Mouse (Mus musculus) neural tube, embryonic 14.5 days (tissue): Measurements from ENCODE around the gene Dpm2. TPM values are rescaled to one million over a fixed set of nuclear protein-coding genes. Genes with fewer than 3 reads are reported as not detected.

Experiments used
- ATAC-seq: fragments of 200-750 bp; cut with Nextera tagmentation; 2 replicates; pipeline ENCODE4 v1.8.0; 2017; ENCODE audit warnings: low read depth, mild to moderate bottlenecking, moderate TSS enrichment, moderate library complexity
- H3K27ac ChIP-seq: fragments of 300-500 bp; sonication (generic); 2 replicates; pipeline ENCODE4 v1.5.1; 2014; ENCODE audit warnings: low read depth, mild to moderate bottlenecking, control low read depth, low read length, moderate library complexity, mixed read lengths
- H3K27me3 ChIP-seq: fragments of 300-500 bp; sonication (generic); 2 replicates; pipeline ENCODE4 v1.6.1; 2014; ENCODE audit warnings: low read length; ENCODE audit not compliant: control insufficient read depth, insufficient read depth
- H3K36me3 ChIP-seq: fragments of 300-500 bp; sonication (generic); 2 replicates; pipeline ENCODE4 v1.6.1; 2014; ENCODE audit warnings: low read length, mixed read lengths; ENCODE audit not compliant: control insufficient read depth, insufficient read depth
- H3K4me1 ChIP-seq: fragments of 300-500 bp; sonication (generic); 2 replicates; pipeline ENCODE4 v1.6.1; 2014; ENCODE audit warnings: low read length; ENCODE audit not compliant: control insufficient read depth, insufficient read depth
- H3K4me2 ChIP-seq: fragments of 300-500 bp; sonication (generic); 2 replicates; pipeline ENCODE4 v1.6.1; 2014; ENCODE audit warnings: mild to moderate bottlenecking, low read depth, low read length, control low read depth
- H3K4me3 ChIP-seq: fragments of 300-500 bp; sonication (generic); 2 replicates; pipeline ENCODE4 v1.5.1; 2014; ENCODE audit warnings: low read depth, low read length, control low read depth, mixed read lengths
- H3K9ac ChIP-seq: fragments of 300-500 bp; sonication (generic); replicated peaks from 2 replicates; pipeline ENCODE4 v1.6.1; 2014; ENCODE audit warnings: low read depth, mild to moderate bottlenecking, control low read depth, low read length, mixed read lengths
- H3K9me3 ChIP-seq: fragments of 300-500 bp; sonication (generic); 2 replicates; pipeline ENCODE4 v1.6.1; 2016; ENCODE audit warnings: low read length; ENCODE audit not compliant: control insufficient read depth
- WGBS: fragments of 180-500 bp; shearing (Covaris S2); extraction: QIAGEN DNeasy Blood & Tissue Kit; methylation state at CpG from one replicate; pipeline ENCODE4 v1.1.7; 2014; 5-methylcytosine and 5-hydroxymethylcytosine counted together
- polyA plus RNA-seq: library from polyadenylated mRNA; unstranded; fragments of >200 nt; fragmentation: Nextera tagmentation; extraction: Ambion mirVana; gene quantifications from 2 replicates; pipeline ENCODE4 v1.2.1, GENCODE M21; 2014

Dpm2 gene
- polyA plus RNA-seq, 1 experiment from 2014 or later, result 157 TPM

DNA sequence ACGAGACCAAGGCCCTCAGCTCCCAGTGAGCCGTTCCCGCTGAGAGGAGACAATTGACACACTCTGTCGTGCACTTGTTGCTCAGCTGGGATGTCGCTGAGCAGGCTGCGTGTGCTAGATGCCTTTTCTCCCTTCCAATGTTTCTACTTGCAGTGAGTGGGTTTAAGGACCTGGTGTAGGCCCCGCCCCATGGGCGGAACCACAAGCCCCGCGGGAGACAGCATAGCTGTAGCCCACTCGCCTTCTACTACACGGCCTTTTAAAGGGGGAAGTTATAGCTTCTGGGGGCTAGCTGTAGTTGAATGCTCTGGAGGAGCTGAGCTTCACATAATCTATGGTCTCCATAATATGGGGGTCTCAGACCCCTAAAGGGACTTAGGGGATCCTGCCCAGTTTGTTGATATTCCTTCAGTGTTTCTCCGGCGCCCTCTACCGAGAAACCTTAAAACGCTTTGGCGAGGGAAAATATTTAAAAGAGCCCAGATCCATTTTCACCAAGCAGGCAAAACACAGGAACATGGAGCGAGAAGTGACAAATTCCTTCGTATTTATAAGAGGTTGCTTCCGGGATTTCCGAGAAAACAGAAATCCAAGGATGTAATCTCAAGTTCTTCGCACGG, 40.1 kb downstream of the Dpm2 start:
- Histone ChIP-seq H3K27me3 (no peaks in the 10 kb centered on the region), H3K36me3 (no peaks in the 10 kb centered on the region), H3K9me3 (no peaks in the 10 kb centered on the region), H3K4me1 (peaks cover 10% of the 10 kb centered on the region), H3K4me2 (peak overlapping the region; percentile 29; the same call in 1 of the 2 replicates), H3K27ac (no peak overlapping the region), H3K4me3 (0 out of 2 replicates have a peak overlapping the region, but pooled peaks have one; percentile 6), H3K9ac (no peak overlapping the region)
- no peak for ATAC-seq
- WGBS, result 18% methylated on average over 23 of the region's 23 CpGs

DNA sequence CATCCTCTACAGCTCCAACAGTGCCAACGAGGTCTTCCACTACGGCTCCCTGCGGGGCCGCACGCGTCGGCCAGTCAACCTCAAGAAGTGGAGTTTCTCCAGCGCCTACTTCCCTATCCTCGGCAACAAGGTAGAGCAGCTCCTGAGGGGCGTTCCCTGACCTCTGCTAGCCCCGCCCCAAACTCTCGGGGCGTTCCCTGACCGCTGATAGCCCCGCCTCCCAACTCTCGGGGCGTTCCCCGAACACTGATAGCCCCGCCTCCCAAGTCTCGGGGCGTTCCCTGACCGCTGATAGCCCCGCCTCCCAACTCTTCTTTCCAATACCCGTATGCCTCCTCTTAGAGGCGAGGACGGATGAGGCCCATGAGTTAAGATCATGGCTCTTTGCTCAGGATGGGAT, 41.6 kb downstream of the Dpm2 start:
- Histone ChIP-seq H3K4me2 (no peak overlapping the region), H3K36me3 (no peaks in the 10 kb centered on the region), H3K9ac (no peak overlapping the region), H3K4me1 (peaks cover 10% of the 10 kb centered on the region), H3K27ac (no peak overlapping the region), H3K9me3 (no peaks in the 10 kb centered on the region), H3K4me3 (no peak overlapping the region), H3K27me3 (no peaks in the 10 kb centered on the region)
- no peak for ATAC-seq
- WGBS, result 59% methylated on average over 26 of the region's 26 CpGs

DNA sequence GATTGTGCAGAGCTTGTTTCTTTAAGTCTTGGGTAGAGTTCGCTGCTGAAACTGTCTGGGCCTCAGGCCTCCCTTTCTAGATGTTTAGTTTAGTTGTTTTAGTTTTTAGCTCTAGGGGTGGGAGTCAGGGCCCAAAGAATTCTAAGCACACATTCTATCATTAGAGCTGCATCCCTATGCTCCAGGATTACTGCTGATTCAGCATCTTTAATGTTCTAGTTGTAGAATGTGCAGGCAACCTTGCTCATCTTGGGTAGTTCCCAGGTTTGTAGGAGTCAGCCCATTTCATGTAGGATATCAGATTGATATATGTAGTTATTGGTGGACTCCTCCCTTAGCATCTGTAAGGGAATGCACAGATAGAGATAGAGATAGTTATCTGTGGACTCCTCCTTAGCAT, 46.5 kb downstream of the Dpm2 start:
- no peak overlapping the region for H3K27ac ChIP-seq
- no peak for ATAC-seq
- no peak overlapping the region for H3K9ac ChIP-seq
- H3K9me3 ChIP-seq, result no peaks in the 10 kb centered on the region
- H3K27me3 ChIP-seq, result no peaks in the 10 kb centered on the region
- no peak overlapping the region for H3K4me3 ChIP-seq
- no peak overlapping the region for H3K4me2 ChIP-seq
- H3K36me3 ChIP-seq, result no peaks in the 10 kb centered on the region
- H3K4me1 ChIP-seq, result peaks cover 13% of the 10 kb centered on the region
- WGBS, result 94% methylated on average over 1 of the region's 1 CpGs

DNA sequence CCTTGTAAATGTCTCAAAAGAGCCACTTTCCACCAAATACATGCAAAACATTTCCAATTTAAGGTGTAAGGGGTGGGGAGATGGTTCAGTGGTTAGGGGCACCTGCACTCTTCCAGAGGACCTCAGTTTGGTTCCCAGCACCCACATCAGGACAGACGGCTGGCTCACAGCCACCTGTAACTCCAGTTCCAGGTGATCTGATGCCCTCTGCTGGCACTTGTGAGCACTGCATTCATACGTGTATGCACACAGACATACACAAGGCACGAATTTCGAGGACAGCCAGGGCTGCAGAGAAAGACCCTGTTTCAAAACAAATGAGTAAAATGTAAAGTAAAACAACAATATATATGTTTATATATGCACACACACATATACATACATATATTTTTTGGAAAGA, 46.9 kb downstream of the Dpm2 start:
- H3K9me3 ChIP-seq, result no peaks in the 10 kb centered on the region
- no peak overlapping the region for H3K9ac ChIP-seq
- no peak overlapping the region for H3K4me2 ChIP-seq
- WGBS, result 95% methylated on average over 4 of the region's 4 CpGs
- H3K27ac ChIP-seq, result no peak overlapping the region
- no peaks in the 10 kb centered on the region for H3K27me3 ChIP-seq
- peaks cover 13% of the 10 kb centered on the region for H3K4me1 ChIP-seq
- H3K4me3 ChIP-seq, result no peak overlapping the region
- H3K36me3 ChIP-seq, result no peaks in the 10 kb centered on the region
- no peak for ATAC-seq

DNA sequence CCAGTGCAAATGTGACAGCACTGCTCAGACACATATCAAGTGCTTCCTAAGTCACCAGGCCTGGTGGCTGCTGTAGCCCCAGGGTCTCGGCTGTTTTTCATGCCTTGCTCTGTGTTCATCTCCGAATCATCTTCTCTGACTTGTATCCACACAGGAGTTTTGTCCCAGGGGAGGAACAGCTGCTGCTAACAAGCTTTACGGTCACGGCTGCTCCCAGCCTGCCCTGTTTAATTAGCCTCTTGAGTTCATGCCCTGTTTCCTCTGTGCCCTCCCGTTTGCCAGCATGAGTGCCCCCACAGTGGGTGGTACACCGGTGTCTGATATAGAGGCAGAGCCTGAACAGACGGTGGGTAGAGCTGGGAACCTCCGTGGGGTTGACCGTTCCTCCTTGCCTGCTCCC, 47.4 kb downstream of the Dpm2 start:
- ATAC-seq, result no peak

DNA sequence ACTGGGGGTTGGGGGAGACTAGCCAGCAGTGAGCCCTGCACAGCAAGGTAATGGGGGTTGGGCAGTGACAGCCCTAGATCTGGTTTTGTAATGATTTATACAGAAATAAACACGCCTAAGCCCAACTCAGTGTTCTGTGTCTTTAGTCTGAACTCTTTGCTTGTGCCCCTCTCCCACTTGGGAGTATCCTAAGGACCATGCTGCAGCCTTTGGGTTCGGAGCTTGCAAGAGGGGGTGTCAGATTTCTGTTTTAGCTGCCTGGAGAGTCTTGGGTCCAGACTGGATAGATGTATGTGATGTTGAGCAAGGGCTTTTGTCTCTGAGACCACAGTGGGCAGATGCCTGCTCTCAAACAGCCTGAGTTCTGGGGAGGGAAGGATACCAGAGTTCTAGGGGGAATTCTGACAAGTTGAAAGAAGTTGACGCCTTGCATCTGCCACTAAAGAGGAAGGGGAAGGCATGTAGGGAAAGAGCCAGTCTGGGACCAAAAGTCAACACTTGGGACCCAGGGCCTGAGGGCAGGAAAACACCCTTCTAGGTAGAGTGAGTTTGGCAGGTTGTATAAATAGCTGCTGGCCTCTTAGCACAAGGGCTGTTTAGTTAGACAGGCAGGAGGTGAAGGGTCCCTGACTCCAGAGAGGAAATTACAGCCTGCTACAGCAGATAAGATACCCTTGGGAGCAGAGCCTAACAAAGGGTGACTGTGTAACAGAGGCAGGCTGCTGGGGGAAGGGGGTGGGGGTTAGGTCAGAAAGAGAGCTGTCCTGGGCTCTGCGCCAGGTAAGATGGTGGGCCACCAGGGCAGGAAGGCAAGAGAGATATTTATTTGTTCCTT, 50.2 kb downstream of the Dpm2 start:
- Histone ChIP-seq H3K36me3 (no peaks in the 10 kb centered on the region), H3K4me3 (no peak overlapping the region), H3K27me3 (no peaks in the 10 kb centered on the region), H3K27ac (peak overlapping the region; percentile 44), H3K4me2 (no peak overlapping the region), H3K4me1 (peaks cover 22% of the 10 kb centered on the region), H3K9ac (no peak overlapping the region), H3K9me3 (no peaks in the 10 kb centered on the region)
- ATAC-seq, result peak; percentile 45; the same call in 1 of the 2 replicates
- 40% methylated on average over 4 of the region's 4 CpGs for WGBS

More for the DNA sequence above, 47.4 kb downstream of the Dpm2 start:
- peaks cover 13% of the 10 kb centered on the region for H3K4me1 ChIP-seq
- H3K9me3 ChIP-seq, result no peaks in the 10 kb centered on the region
- no peaks in the 10 kb centered on the region for H3K27me3 ChIP-seq
- H3K4me3 ChIP-seq, result no peak overlapping the region
- no peak overlapping the region for H3K27ac ChIP-seq
- no peak overlapping the region for H3K4me2 ChIP-seq
- WGBS, result 48% methylated on average over 9 of the region's 9 CpGs
- no peaks in the 10 kb centered on the region for H3K36me3 ChIP-seq
- H3K9ac ChIP-seq, result no peak overlapping the region

DNA sequence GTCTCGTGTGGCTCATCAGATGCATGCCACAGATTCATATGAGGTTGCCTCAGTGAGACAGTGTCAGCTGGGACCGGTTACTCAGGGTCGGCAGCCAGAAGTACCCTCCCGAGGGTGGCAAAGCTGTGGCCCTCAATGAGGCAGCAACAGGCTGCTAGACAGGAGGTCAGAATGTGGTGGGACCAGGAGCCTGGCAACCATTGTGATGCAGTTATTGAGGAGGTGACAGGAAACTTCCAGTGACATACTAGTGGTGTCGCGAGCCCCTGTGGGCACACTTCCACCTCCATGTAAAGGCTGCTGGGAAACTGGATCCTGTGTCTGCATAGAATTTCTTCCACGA, 50.8 kb downstream of the Dpm2 start, which contains the start of gene Ak1:
TSS of gene Ak1 (plus strand) at position 242 of the 343 bp plus-strand sequence.
- 35% methylated on average over 7 of the region's 7 CpGs for WGBS
- Histone ChIP-seq H3K4me1 (peaks cover 28% of the 10 kb centered on the region), H3K27me3 (no peaks in the 10 kb centered on the region), H3K36me3 (no peaks in the 10 kb centered on the region), H3K9me3 (no peaks in the 10 kb centered on the region), H3K4me2 (no peak within 1 kb of the TSS), H3K27ac (peak within 1 kb of the TSS; percentile 44), H3K4me3 (no peak within 1 kb of the TSS), H3K9ac (no peak within 1 kb of the TSS)
- peak; percentile 18; the same call in 1 of the 2 replicates for ATAC-seq
